Mouse (Mus musculus) heart, embryonic 10.5 days (tissue): Measurements from ENCODE around the gene Fbxw20. TPM values are rescaled to one million over a fixed set of nuclear protein-coding genes. Genes with fewer than 3 reads are reported as not detected.
"Not testable (repeated sequence)": the region's sequence is repeated elsewhere in the genome, so short reads cannot be mapped to it uniquely, and the experiment has no call there.

ENCODE experiments used
- DNase-seq: peaks from one replicate; pipeline ENCODE4 v3.0.0-alpha.2; 2017; ENCODE audit warnings: low spot score
- H3K27ac ChIP-seq: fragments of 300-500 bp; sonication (generic); 2 replicates; pipeline ENCODE4 v1.5.1; 2016; ENCODE audit warnings: mild to moderate bottlenecking
- H3K27me3 ChIP-seq: fragments of 300-500 bp; sonication (generic); 2 replicates; pipeline ENCODE4 v1.6.1; 2016; ENCODE audit warnings: mild to moderate bottlenecking; ENCODE audit not compliant: poor library complexity, insufficient read depth, severe bottlenecking
- H3K36me3 ChIP-seq: fragments of 300-500 bp; sonication (generic); 2 replicates; pipeline ENCODE4 v1.6.1; 2016; ENCODE audit warnings: mild to moderate bottlenecking, moderate library complexity
- H3K4me1 ChIP-seq: fragments of 300-500 bp; sonication (generic); 2 replicates; pipeline ENCODE4 v1.6.1; 2016; ENCODE audit warnings: mild to moderate bottlenecking
- H3K4me3 ChIP-seq: fragments of 300-500 bp; sonication (generic); 2 replicates; pipeline ENCODE4 v1.5.1; 2016; ENCODE audit warnings: mild to moderate bottlenecking, moderate library complexity
- H3K9me3 ChIP-seq: fragments of 300-500 bp; sonication (generic); 2 replicates; pipeline ENCODE4 v1.6.1; 2016; ENCODE audit warnings: mild to moderate bottlenecking, moderate library complexity
- WGBS: fragments of 180-500 bp; shearing (Covaris S2); methylation state at CpG from one replicate; pipeline ENCODE4 v1.1.7; 2016; 5-methylcytosine and 5-hydroxymethylcytosine counted together
- polyA plus RNA-seq: library from polyadenylated mRNA; unstranded; fragments of >200 nt; fragmentation: Nextera tagmentation; extraction: Ambion mirVana; gene quantifications from 2 replicates; pipeline ENCODE4 v1.2.1, GENCODE M21; 2016

Fbxw20 gene
- not detected in 2 replicates for polyA plus RNA-seq

GRCm38 (mm10) chr9:109234654-109235053 is at the start of gene Fbxw20:
Gene Fbxw20 (minus strand): TSS chr9:109234754.
- H3K4me3 ChIP-seq, result no peak within 1 kb of the TSS
- H3K27me3 ChIP-seq, result no peaks in the 10 kb centered on the region
- H3K4me1 ChIP-seq, result no peaks in the 10 kb centered on the region
- 82% methylated on average over 1 of the region's 1 CpGs for WGBS
- no peaks in the 10 kb centered on the region for H3K36me3 ChIP-seq
- no peaks in the 10 kb centered on the region for H3K9me3 ChIP-seq
- no peak within 1 kb of the TSS for H3K27ac ChIP-seq
- DNase-seq, result no peak

GRCm38 (mm10) chr9:109263041-109263440 is 28.5 kb upstream of the Fbxw20 start:
- H3K4me1 ChIP-seq, result no peaks in the 10 kb centered on the region
- H3K4me3 ChIP-seq, result no peak overlapping the region
- H3K36me3 ChIP-seq, result no peaks in the 10 kb centered on the region
- no peaks in the 10 kb centered on the region for H3K27me3 ChIP-seq
- 63% methylated on average over 2 of the region's 2 CpGs for WGBS
- no peak for DNase-seq
- no peaks in the 10 kb centered on the region for H3K9me3 ChIP-seq
- no peak overlapping the region for H3K27ac ChIP-seq

GRCm38 (mm10) chr9:109218449-109218848 is 16.1 kb downstream of the Fbxw20 start:
- Histone ChIP-seq H3K4me3 (no peak overlapping the region), H3K27ac (no peak overlapping the region), H3K27me3 (no peaks in the 10 kb centered on the region), H3K36me3 (no peaks in the 10 kb centered on the region), H3K4me1 (no peaks in the 10 kb centered on the region), H3K9me3 (no peaks in the 10 kb centered on the region)
- DNase-seq, result no peak
- 66% methylated on average over 6 of the region's 6 CpGs for WGBS

- not testable (repeated sequence) for H3K4me3 ChIP-seq, H3K27me3 ChIP-seq, H3K36me3 ChIP-seq, H3K9me3 ChIP-seq, DNase-seq, H3K4me1 ChIP-seq, H3K27ac ChIP-seq
- WGBS, result 63% methylated on average over 1 of the region's 1 CpGs
These were observed 33.2 kb downstream of the Fbxw20 start for GRCm38 (mm10) chr9:109201347-109201746.

- Histone ChIP-seq H3K4me1 (no peaks in the 10 kb centered on the region), H3K4me3 (no peak overlapping the region), H3K36me3 (no peaks in the 10 kb centered on the region), H3K27ac (no peak overlapping the region), H3K9me3 (no peaks in the 10 kb centered on the region), H3K27me3 (no peaks in the 10 kb centered on the region)
- 96% methylated on average over 1 of the region's 1 CpGs for WGBS
- DNase-seq, result no peak
These were observed 34.2 kb downstream of the Fbxw20 start for GRCm38 (mm10) chr9:109200349-109200748.

DNA sequence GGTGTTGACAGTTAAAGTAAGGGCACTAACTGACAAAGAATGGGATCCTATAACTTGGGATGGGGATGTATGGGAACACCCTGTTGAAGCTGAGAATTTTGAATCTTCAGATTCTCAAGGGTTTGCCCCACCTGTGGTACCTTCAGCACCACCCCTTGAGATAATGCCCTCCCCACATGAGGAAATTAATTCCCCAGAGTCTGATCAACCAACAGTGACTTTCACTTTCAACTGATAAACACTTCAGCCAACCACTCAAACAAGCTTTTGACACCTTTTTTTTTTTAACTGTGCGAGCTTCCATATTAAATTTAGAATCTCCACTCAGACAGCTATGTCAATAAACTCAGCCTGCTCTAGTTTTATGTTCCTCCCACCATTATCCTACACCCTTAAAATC is 35.2 kb downstream of the Fbxw20 start:
- 46% methylated on average over 1 of the region's 1 CpGs for WGBS
- no peaks in the 10 kb centered on the region for H3K27me3 ChIP-seq
- H3K9me3 ChIP-seq, result no peaks in the 10 kb centered on the region
- H3K36me3 ChIP-seq, result no peaks in the 10 kb centered on the region
- no peaks in the 10 kb centered on the region for H3K4me1 ChIP-seq
- no peak overlapping the region for H3K27ac ChIP-seq
- no peak for DNase-seq
- H3K4me3 ChIP-seq, result no peak overlapping the region

DNA sequence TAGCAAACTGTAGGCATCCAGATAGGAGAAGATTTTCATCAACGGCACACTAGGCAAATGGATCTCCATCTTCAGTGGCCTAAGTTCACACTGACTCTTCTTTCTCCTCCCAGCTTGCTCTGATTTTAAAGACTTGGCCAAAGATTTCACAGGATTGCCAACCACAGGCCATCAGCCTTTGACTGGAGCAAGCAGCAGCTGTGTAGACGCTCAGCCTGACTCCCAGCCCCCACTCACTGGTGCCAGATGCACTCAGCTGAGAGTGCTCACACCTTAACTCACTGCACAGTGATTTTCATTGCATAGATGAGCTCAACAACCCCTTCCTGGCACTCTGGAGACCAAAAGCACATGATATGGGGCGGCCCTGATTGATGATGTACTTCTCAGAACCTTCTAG is 38.7 kb downstream of the Fbxw20 start, which contains the start of gene Fbxw13:
Gene Fbxw13 (minus strand): TSS at position 101 of the 400 bp plus-strand sequence.
- H3K4me1 ChIP-seq, DNase-seq, H3K27me3 ChIP-seq, H3K36me3 ChIP-seq, H3K27ac ChIP-seq, H3K4me3 ChIP-seq, H3K9me3 ChIP-seq: not testable (repeated sequence)
- WGBS, result 77% methylated on average over 3 of the region's 3 CpGs

DNA sequence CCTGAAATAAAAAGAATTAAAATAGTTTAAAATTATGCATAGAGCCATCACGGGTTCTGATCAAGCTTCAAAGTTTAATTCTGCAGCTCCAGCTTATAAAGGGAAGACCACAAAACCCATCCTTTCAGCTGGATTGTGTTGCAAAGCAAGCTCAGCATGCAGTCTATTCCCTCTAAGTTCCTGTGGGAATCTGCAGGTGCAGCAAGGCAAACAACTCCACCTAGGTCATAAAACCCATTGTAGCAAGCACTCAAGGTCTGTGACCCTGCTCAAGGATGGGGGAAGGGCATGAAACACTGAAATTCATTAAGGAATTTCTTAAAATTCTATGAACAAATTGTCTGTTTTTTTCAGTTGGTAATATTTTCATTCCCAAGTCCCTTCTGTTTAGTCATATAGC is 57.3 kb downstream of the Fbxw20 start:
- H3K36me3 ChIP-seq, result no peaks in the 10 kb centered on the region
- no peak overlapping the region for H3K4me3 ChIP-seq
- H3K4me1 ChIP-seq, result no peaks in the 10 kb centered on the region
- 75% methylated on average over 1 of the region's 1 CpGs for WGBS
- no peak for DNase-seq
- no peak overlapping the region for H3K27ac ChIP-seq
- no peaks in the 10 kb centered on the region for H3K9me3 ChIP-seq
- no peaks in the 10 kb centered on the region for H3K27me3 ChIP-seq

- WGBS, result 82% methylated on average over 1 of the region's 1 CpGs
- no peak for DNase-seq
- Histone ChIP-seq H3K4me1 (no peaks in the 10 kb centered on the region), H3K27me3 (no peaks in the 10 kb centered on the region), H3K4me3 (no peak overlapping the region), H3K27ac (no peak overlapping the region), H3K36me3 (no peaks in the 10 kb centered on the region), H3K9me3 (no peaks in the 10 kb centered on the region)
These were observed 58.3 kb downstream of the Fbxw20 start for GRCm38 (mm10) chr9:109176301-109176700.

Other genes starting within 250 kb of the Fbxw20 start
- not detected in 2 replicates for gene Ucn2, start 248.7 kb downstream of the Fbxw20 start, polyA plus RNA-seq
- 6.9 and 9.4 TPM in 2 replicates for gene Pfkfb4, start 243.0 kb downstream of the Fbxw20 start, polyA plus RNA-seq
- gene Shisa5, start 196.2 kb downstream of the Fbxw20 start, polyA plus RNA-seq, result 58.2 and 68.5 TPM in 2 replicates
- gene Trex1, start 175.0 kb downstream of the Fbxw20 start, polyA plus RNA-seq, result 8.2 and 8.9 TPM in 2 replicates
- 20.6 and 26.8 TPM in 2 replicates for gene Atrip, start 160.6 kb downstream of the Fbxw20 start, polyA plus RNA-seq
- gene Ccdc51, start 152.3 kb downstream of the Fbxw20 start, polyA plus RNA-seq, result 19.1 and 19.7 TPM in 2 replicates
- 734 and 774 TPM in 2 replicates for gene Tma7, start 152.2 kb downstream of the Fbxw20 start, polyA plus RNA-seq
- 11.5 and 14.2 TPM in 2 replicates for gene Plxnb1, start 139.4 kb downstream of the Fbxw20 start, polyA plus RNA-seq
- gene Fbxw21, start 72.7 kb downstream of the Fbxw20 start, polyA plus RNA-seq, result not detected in 2 replicates
- not detected in 2 replicates for gene Fbxw13, start 38.8 kb downstream of the Fbxw20 start, polyA plus RNA-seq
- not detected in 2 replicates for gene Fbxw14, start 52.9 kb upstream of the Fbxw20 start, polyA plus RNA-seq
- gene Fbxw28, start 104.9 kb upstream of the Fbxw20 start, polyA plus RNA-seq, result not detected in 2 replicates
- gene Fbxw22, start 169.5 kb upstream of the Fbxw20 start, polyA plus RNA-seq, result not detected in 2 replicates
- not detected in 2 replicates for gene Fbxw16, start 214.4 kb upstream of the Fbxw20 start, polyA plus RNA-seq